Mouse (Mus musculus): Measurements from ENCODE around the gene C2cd2. TPM values are rescaled to one million over a fixed set of nuclear protein-coding genes. Genes with fewer than 3 reads are reported as not detected.

Gene C2cd2
- polyA plus RNA-seq, 2 experiments = 14.2 to 21.7 TPM

GRCm38 (mm10) chr16:97941844-97942243, 20.6 kb downstream of the C2cd2 start:
- Histone ChIP-seq H3K27ac (replicated peaks; ENCODE audit: low read depth, low read length) (no peak overlapping the region), H3K27me3 (ENCODE audit: control insufficient read depth, insufficient read depth, low read length) (no peaks in the 10 kb centered on the region), H3K4me3 (replicated peaks; ENCODE audit: low read length) (no peak overlapping the region), H3K9me3 (ENCODE audit: control insufficient read depth, low read length) (no peaks in the 10 kb centered on the region), H3K9ac (ENCODE audit: low read depth, low read length, severe bottlenecking) (no peak overlapping the region), H3K4me1 (ENCODE audit: control insufficient read depth, insufficient read depth, low read length) (no peaks in the 10 kb centered on the region), H3K36me3 (ENCODE audit: control insufficient read depth, insufficient read depth, low read length) (no peaks in the 10 kb centered on the region; the same call in none of the 2 replicates), H3K4me2 (replicated peaks; ENCODE audit: low read depth, low read length, severe bottlenecking) (no peak overlapping the region)
- no peak for DNase-seq (ENCODE audit: low spot score)
- TF ChIP-seq POLR2A (IDR thresholded peaks at IDR 0.05; ENCODE audit: borderline replicate concordance, extremely low read depth, insufficient read depth, insufficient read length) = no peak
- no peak for ATAC-seq (ENCODE audit: low FRiP score, low read depth)

- Histone ChIP-seq H3K36me3 (ENCODE audit: control insufficient read depth, insufficient read depth, low read length) (no peaks in the 10 kb centered on the region; the same call in none of the 2 replicates), H3K27ac (replicated peaks; ENCODE audit: low read depth, low read length) (no peak overlapping the region), H3K9ac (ENCODE audit: low read depth, low read length, severe bottlenecking) (no peak overlapping the region), H3K4me1 (ENCODE audit: control insufficient read depth, insufficient read depth, low read length) (no peaks in the 10 kb centered on the region), H3K4me2 (replicated peaks; ENCODE audit: low read depth, low read length, severe bottlenecking) (no peak overlapping the region), H3K4me3 (replicated peaks; ENCODE audit: low read length) (no peak overlapping the region), H3K9me3 (ENCODE audit: control insufficient read depth, low read length) (no peaks in the 10 kb centered on the region), H3K27me3 (ENCODE audit: control insufficient read depth, insufficient read depth, low read length) (no peaks in the 10 kb centered on the region)
- 82% methylated on average over 3 of the region's 3 CpGs for WGBS
- no peak for TF ChIP-seq POLR2A (IDR thresholded peaks at IDR 0.05; ENCODE audit: borderline replicate concordance, extremely low read depth, insufficient read depth, insufficient read length)
- DNase-seq (ENCODE audit: low spot score) = no peak
- ATAC-seq (ENCODE audit: low FRiP score, low read depth) = no peak
These were observed 21.9 kb downstream of the C2cd2 start for GRCm38 (mm10) chr16:97940471-97940973.

DNA sequence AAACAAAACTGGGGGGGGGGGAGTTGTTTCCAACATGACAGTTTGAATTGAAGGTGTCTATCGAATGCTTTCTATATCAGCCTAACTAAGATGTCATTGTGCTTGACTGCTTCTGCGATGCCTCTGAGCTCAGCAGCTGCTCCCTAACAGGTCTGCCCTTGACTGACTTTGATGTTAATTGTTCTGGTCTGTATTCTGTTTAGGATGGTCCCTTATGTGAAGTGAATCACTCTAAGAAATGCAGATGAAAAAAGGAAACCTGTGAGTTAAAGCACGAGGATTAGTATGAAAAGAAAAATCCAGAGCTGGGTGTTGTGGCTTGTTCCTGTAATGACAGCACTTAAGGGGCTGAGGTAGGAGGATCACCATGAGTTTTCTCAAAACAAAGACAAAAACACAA, 26.6 kb downstream of the C2cd2 start:
- Histone ChIP-seq H3K4me3 (replicated peaks; ENCODE audit: low read length) (no peak overlapping the region), H3K36me3 (ENCODE audit: control insufficient read depth, insufficient read depth, low read length) (no peaks in the 10 kb centered on the region; the same call in 1 of the 2 replicates), H3K4me2 (replicated peaks; ENCODE audit: low read depth, low read length, severe bottlenecking) (no peak overlapping the region), H3K9ac (ENCODE audit: low read depth, low read length, severe bottlenecking) (no peak overlapping the region), H3K27ac (replicated peaks; ENCODE audit: low read depth, low read length) (no peak overlapping the region), H3K4me1 (ENCODE audit: control insufficient read depth, insufficient read depth, low read length) (no peaks in the 10 kb centered on the region), H3K27me3 (ENCODE audit: control insufficient read depth, insufficient read depth, low read length) (no peaks in the 10 kb centered on the region), H3K9me3 (ENCODE audit: control insufficient read depth, low read length) (no peaks in the 10 kb centered on the region)
- no peak for ATAC-seq (ENCODE audit: low FRiP score, low read depth)
- no peak for TF ChIP-seq POLR2A (IDR thresholded peaks at IDR 0.05; ENCODE audit: borderline replicate concordance, extremely low read depth, insufficient read depth, insufficient read length)
- 84% methylated on average over 3 of the region's 3 CpGs for WGBS
- DNase-seq (ENCODE audit: low spot score) = no peak

- Histone ChIP-seq H3K27ac (replicated peaks; ENCODE audit: low read depth, low read length) (no peak overlapping the region), H3K36me3 (ENCODE audit: control insufficient read depth, insufficient read depth, low read length) (no peaks in the 10 kb centered on the region), H3K9me3 (ENCODE audit: control insufficient read depth, low read length) (no peaks in the 10 kb centered on the region), H3K4me1 (ENCODE audit: control insufficient read depth, insufficient read depth, low read length) (no peaks in the 10 kb centered on the region), H3K27me3 (ENCODE audit: control insufficient read depth, insufficient read depth, low read length) (no peaks in the 10 kb centered on the region), H3K9ac (ENCODE audit: low read depth, low read length, severe bottlenecking) (no peak overlapping the region), H3K4me3 (replicated peaks; ENCODE audit: low read length) (no peak overlapping the region), H3K4me2 (replicated peaks; ENCODE audit: low read depth, low read length, severe bottlenecking) (no peak overlapping the region)
- ATAC-seq (ENCODE audit: low FRiP score, low read depth) (no peak), DNase-seq (ENCODE audit: low spot score) (no peak)
- no peak for TF ChIP-seq POLR2A (IDR thresholded peaks at IDR 0.05; ENCODE audit: borderline replicate concordance, extremely low read depth, insufficient read depth, insufficient read length)
These were observed 32.2 kb downstream of the C2cd2 start for GRCm38 (mm10) chr16:97930231-97930630.

- Histone ChIP-seq H3K27me3 (ENCODE audit: control insufficient read depth, insufficient read depth, low read length) (no peaks in the 10 kb centered on the region), H3K36me3 (ENCODE audit: control insufficient read depth, insufficient read depth, low read length) (no peaks in the 10 kb centered on the region), H3K9me3 (ENCODE audit: control insufficient read depth, low read length) (no peaks in the 10 kb centered on the region), H3K4me2 (replicated peaks; ENCODE audit: low read depth, low read length, severe bottlenecking) (no peak overlapping the region), H3K4me3 (replicated peaks; ENCODE audit: low read length) (no peak overlapping the region), H3K4me1 (ENCODE audit: control insufficient read depth, insufficient read depth, low read length) (no peaks in the 10 kb centered on the region), H3K9ac (ENCODE audit: low read depth, low read length, severe bottlenecking) (no peak overlapping the region), H3K27ac (replicated peaks; ENCODE audit: low read depth, low read length) (no peak overlapping the region)
- WGBS = 73% methylated on average over 1 of the region's 1 CpGs
- no peak for TF ChIP-seq POLR2A (IDR thresholded peaks at IDR 0.05; ENCODE audit: borderline replicate concordance, extremely low read depth, insufficient read depth, insufficient read length)
- DNase-seq (ENCODE audit: low spot score) (no peak), ATAC-seq (ENCODE audit: low FRiP score, low read depth) (no peak)
These were observed 32.9 kb downstream of the C2cd2 start for GRCm38 (mm10) chr16:97929520-97929919.

Data from limb, embryonic 14.5 days (tissue).